Mouse (Mus musculus) retina, embryonic 14.5 days (tissue): ENCODE results near the gene Proser2.

Experiments used
- DNase-seq: peaks from one replicate; pipeline ENCODE4 v3.0.0-alpha.2; 2015; ENCODE audit warnings: low spot score

The Proser2 gene

DNA sequence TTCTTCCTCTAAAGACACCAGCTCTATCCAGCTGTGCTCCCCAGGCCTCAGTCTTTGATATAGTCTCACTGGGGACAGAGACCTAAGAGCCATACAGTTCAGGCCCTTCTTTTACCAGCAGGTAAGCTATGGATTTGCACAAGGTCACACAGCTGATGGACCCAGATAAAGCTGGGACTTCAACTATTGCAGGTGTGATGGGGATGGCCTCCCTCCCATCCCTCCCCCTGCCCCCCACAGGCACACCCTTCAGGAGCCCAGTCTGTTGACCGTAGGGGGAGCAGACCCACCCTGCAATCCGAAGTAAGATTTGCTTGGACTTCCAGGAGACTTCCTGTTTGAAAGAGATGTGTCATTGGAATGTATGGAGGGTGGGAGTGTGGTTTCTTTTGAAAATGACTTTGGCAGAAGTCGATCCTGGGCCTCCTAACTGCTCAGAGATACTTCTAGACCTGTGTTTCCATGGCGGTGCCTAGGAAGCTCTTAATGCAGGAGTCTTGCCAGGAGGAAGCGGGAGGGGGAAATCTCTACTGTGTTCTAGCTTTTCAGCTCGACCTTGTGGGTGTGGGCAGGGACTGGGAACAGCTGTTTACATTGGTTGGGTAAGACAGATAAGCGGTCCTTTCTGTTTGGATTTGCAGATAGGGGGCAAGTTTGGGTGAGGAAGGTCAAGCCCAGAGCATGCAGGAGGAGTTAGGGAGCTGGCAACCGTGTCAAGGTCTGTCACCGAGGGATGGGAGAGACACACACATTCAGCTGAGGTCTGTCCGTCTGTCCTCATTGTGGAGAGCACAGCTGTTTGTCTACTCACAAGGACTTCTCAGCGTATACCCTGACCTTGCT, 58.2 kb downstream of the Proser2 start:
- DNase-seq, result no peak

DNA sequence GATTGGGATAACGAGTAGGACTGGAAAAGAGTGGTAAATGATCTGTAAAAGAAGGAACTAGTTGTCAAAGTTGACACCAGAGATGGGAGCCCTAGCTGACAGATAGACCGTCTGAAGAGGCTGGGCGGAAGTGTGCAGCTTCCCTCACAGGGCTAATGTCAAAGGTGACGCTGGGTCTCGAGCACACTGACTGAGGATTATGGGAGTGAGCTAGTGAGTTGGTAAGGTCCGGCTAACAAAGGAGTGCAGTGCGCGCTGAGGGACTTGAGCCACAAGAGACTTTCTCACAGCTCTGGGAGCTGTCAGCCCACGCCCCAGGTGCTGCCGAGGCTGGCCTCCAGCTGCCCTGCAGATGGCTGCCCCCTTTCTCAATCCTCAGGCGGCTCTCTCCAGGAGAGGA, 59.1 kb downstream of the Proser2 start:
- DNase-seq, result peak; percentile 29

DNA sequence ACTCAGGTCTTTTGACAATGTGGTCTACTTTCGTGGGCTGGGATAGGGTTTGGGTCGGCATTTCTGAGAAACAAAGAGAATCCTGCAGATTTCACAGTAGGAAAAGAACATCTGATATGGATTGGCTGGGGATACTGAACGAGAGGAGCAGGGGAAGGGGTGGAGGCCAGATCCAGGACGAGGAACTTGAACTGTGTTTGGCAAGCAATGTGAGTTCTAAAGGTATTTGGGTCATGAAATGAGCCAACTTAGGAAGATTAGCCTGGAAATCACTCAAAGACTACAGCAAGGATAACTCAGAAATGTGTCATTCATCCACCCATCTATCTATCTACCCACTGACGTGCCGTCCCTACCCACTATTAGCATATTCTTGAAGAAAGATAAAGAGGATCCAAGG, 62.7 kb downstream of the Proser2 start:
- DNase-seq, result no peak

DNA sequence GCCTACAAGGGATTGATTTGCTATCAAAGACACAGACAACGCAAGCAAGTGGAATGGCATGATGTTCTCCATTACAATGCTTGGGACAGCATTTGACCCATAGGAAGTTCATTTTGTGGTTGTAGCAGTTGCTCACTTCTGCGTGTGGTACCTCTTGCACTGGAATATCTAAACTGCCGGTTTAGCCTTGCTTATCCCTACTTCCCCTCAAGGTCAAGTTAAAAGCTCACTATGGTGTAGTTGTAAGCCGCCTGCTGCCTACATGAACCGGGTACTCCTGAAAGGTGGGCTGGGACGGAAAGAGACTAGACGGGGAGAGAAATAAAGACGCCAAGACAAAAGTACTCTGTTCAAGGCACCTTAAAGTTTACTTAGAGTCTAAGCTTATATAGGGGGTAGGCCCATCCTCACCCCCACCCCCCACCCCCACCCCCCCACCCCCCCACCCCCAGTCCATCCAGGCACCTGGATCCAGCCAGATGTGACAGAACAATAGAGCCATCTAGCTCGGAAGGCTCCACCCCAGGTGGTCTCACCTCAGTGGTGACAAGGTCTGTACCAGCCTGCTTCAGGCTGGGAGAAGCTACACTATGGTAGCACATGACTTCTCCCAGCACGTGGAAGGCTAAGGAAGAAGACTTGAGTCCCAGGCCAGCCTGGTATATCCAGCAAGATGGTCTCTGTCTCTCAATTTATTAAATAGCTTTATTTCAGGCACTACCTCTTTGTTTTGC, 69.8 kb downstream of the Proser2 start:
- no peak for DNase-seq

DNA sequence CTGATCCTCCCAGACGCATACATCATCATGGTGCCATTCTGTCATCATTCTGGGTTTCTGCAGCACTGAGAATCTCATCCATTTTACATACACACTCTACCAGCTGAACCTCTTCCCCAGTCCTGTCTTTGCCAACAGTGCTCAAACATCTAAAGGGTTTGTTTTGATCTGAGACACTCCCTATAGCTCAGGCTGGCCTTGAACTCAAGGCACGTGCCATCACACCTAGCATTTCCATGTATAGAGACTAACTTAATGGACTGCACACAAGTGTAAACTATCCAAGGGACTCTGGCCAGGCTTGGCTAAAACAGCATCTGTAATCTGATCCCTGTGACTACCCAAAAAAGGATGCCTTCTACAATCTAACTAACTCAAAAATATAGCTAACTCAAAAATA, 70.7 kb downstream of the Proser2 start:
- DNase-seq, result no peak

DNA sequence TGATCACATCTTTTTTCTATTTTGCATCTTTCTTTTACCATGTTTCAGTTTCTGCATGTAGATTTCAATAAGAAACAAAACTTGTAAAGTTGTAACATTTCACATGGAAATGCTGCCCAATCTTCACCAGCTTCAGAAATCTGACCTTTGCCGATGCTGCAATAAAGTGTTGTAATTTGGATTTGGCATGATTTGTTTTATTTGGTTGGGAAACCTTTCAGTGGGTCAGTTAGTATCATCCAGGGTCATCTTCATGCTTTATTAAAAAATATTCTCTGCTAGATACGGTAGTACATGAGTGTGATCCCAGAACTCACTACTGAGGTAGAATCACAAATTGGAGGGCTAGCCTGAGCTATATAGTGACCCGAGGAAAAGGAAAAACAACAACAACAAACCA, 73.5 kb downstream of the Proser2 start:
- no peak for DNase-seq

DNA sequence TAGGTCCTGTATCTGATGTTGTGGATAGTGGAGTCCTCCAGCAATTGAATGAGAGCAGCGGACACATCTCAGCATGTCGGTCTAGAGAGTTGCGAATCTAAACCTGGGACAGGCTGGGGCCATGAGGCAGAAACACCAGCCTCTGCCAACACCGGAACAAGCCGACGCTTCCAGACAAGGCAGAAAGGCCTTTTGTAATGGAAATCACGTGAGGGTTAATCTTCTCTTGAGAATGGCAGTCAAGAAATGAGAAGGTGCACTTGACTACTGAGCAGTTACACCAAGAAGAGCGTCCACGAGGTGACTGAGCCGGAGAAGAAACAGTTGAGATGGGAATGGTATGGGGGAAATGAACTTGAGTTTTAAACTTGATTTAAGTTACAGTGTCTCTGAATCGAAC, 74.5 kb downstream of the Proser2 start:
- DNase-seq, result no peak

DNA sequence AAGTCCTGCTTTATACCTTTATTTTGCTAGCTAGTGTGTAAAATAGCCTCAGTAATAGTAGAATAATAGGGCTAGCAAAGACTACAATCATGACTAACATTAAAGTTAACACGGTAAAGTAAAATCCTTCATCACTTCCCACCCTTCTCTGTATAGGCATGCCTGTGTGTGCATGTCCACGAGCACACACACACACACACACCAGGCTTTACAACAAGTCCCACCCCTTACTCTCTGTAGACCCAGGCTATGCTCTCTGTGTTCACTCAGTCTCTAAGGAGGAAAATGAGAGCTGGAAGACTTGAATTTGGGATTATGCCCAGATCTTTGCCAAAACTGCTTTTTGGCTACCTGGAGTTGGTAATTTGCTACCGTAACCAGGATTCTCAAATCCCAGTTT, 81.0 kb downstream of the Proser2 start:
- DNase-seq, result no peak

DNA sequence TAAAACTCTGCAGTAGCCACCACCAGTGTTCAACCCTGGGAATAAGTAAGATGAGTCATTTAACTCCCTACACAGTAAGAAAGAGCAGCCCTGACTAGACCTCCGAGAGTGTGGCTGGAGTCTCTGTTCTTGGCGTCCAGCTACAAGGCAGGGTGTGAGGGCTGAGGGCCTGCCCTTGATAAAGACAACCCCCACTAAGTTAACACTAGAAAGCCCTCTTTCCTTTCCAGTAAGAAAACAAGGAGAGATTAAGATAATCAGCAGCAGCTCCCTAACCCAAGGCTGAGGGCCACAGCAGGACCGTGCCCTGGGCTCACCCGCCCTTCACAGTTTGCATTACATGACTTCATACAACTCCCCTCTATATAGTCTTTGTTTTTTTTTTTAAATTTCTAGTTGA, 81.4 kb downstream of the Proser2 start:
- DNase-seq, result no peak
